Mouse (Mus musculus): Measurements from ENCODE around the gene Tnfrsf1b.

- TF ChIP-seq POLR2A (IDR thresholded peaks at IDR 0.05; ENCODE audit: insufficient read length, low read depth): no peak
- TF ChIP-seq MYOG (IDR thresholded peaks at IDR 0.05; ENCODE audit: control insufficient read depth in 1 of 3, insufficient read depth in 1 of 3, insufficient read length in 2 of 3, low read depth in 2 of 3): no peak
Observed at GRCm38 (mm10) chr4:145192686-145193085, 54.0 kb downstream of the Tnfrsf1b start.
